Mouse (Mus musculus): ENCODE measurements around the gene Lfng. TPM values are rescaled to one million over a fixed set of nuclear protein-coding genes. Genes with fewer than 3 reads are reported as not detected.

The Lfng gene
- polyA plus RNA-seq, 1 experiment = 37.0 TPM

GRCm38 (mm10) chr5:140662741-140663592, 55.8 kb downstream of the Lfng start:
- peaks cover 20% of the 10 kb centered on the region for H3K4me1 ChIP-seq (ENCODE audit: control insufficient read depth, insufficient read depth, low read length)
- peak overlapping the region; percentile 53 for H3K27ac ChIP-seq (ENCODE audit: insufficient read depth, low read length)
- H3K4me3 ChIP-seq (ENCODE audit: insufficient read depth, low read length) = no peak overlapping the region
- TF ChIP-seq POLR2A (IDR thresholded peaks at IDR 0.05; ENCODE audit: extremely low read depth, insufficient read depth, low read length) (peak; percentile 4; the same call in 1 of the 2 replicates), CTCF (IDR thresholded peaks at IDR 0.05; ENCODE audit: extremely low read depth, insufficient read depth, low read length) (no peak)

GRCm38 (mm10) chr5:140663621-140664180, 56.6 kb downstream of the Lfng start:
- no peak overlapping the region for H3K4me3 ChIP-seq (ENCODE audit: insufficient read depth, low read length)
- TF ChIP-seq CTCF (IDR thresholded peaks at IDR 0.05; ENCODE audit: extremely low read depth, insufficient read depth, low read length) (peak; percentile 54; the same call in 1 of the 2 replicates), POLR2A (IDR thresholded peaks at IDR 0.05; ENCODE audit: extremely low read depth, insufficient read depth, low read length) (no peak)
- peaks cover 20% of the 10 kb centered on the region for H3K4me1 ChIP-seq (ENCODE audit: control insufficient read depth, insufficient read depth, low read length)
- H3K27ac ChIP-seq (ENCODE audit: insufficient read depth, low read length) = peak overlapping the region; percentile 53; the same call in 1 of the 2 replicates

Other genes starting within 250 kb of the Lfng start
- 8.5 and 8.7 TPM in 2 replicates for gene Snx8, start 218.1 kb upstream of the Lfng start, polyA plus RNA-seq (2012; rRNA removed)
- gene Eif3b, start 188.0 kb upstream of the Lfng start, polyA plus RNA-seq (2012; rRNA removed) = 69.9 and 70.9 TPM in 2 replicates
- gene Gm4869, start 161.7 kb upstream of the Lfng start, polyA plus RNA-seq (2012; rRNA removed) = 0.04 TPM in 2 replicates
- 18.3 and 19.3 TPM in 2 replicates for gene Chst12, start 101.8 kb upstream of the Lfng start, polyA plus RNA-seq (2012; rRNA removed)
- 0.26 and 1.4 TPM in 2 replicates for gene Grifin, start 42.2 kb upstream of the Lfng start, polyA plus RNA-seq (2012; rRNA removed)
- 114 and 119 TPM in 2 replicates for gene Ttyh3, start 41.7 kb downstream of the Lfng start, polyA plus RNA-seq (2012; rRNA removed)
- gene Iqce, start 95.1 kb downstream of the Lfng start, polyA plus RNA-seq (2012; rRNA removed) = 57.9 and 60.6 TPM in 2 replicates
- gene Brat1, start 97.7 kb downstream of the Lfng start, polyA plus RNA-seq (2012; rRNA removed) = 25.2 and 25.5 TPM in 2 replicates
- 8.3 and 9.3 TPM in 2 replicates for gene Amz1, start 116.8 kb downstream of the Lfng start, polyA plus RNA-seq (2012; rRNA removed)
- 90.0 and 94.4 TPM in 2 replicates for gene Gna12, start 223.1 kb downstream of the Lfng start, polyA plus RNA-seq (2012; rRNA removed)

Measured in cortical plate, adult 2 months (tissue).